Mouse (Mus musculus) bone marrow, adult 2 months (tissue): ENCODE results near the gene Vstm5.

Source experiments
- CTCF ChIP-seq: fragments of 200-500 bp; IDR thresholded peaks from 2 replicates; pipeline ENCODE4 v1.5.1; 2011; ENCODE audit warnings: low read length, control low read depth; ENCODE audit not compliant: control insufficient read depth, insufficient read depth
- POLR2A ChIP-seq: fragments of 200-500 bp; IDR thresholded peaks from 2 replicates; pipeline ENCODE4 v1.6.1; 2011; ENCODE audit warnings: low read depth, mild to moderate bottlenecking, control low read depth, low read length, borderline replicate concordance; ENCODE audit not compliant: control insufficient read depth

DNA sequence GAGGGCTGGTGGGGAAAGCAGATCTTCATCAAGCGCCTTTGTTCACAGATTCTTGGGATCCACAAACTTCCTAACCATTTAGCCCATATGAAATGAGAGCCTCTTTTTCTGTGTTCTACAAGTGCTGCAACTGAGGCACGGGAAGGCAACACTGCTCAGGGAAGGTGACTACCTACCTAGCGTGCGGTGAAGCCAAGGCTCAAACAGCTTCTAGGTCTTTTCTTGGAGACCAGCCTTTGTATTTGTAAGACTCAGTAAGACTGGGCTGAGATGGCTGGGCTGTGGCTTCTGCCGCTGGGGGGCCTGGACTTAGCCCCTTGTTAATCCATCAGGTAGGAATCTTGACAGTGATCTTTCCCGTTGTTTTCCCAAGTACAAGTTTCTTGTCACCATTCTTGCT, 1.2 kb downstream of the Vstm5 start:
- TF ChIP-seq CTCF (no peak), POLR2A (no peak)
